Mouse (Mus musculus) inflammation-experienced regulatory T-cells (primary cell): ENCODE measurements around the gene Tfpt. TPM values are rescaled to one million over a fixed set of nuclear protein-coding genes. Genes with fewer than 3 reads are reported as not detected.

Source experiments
- polyA plus RNA-seq, 2 experiments: library from polyadenylated mRNA; unstranded; fragments of 100-300 nt; shearing (Covaris generic); gene quantifications; one replicate each; pipeline ENCODE4 v1.2.1; 2017

The Tfpt gene
- polyA plus RNA-seq: 10 to 100 TPM; 43.8 to 60.9 TPM

DNA sequence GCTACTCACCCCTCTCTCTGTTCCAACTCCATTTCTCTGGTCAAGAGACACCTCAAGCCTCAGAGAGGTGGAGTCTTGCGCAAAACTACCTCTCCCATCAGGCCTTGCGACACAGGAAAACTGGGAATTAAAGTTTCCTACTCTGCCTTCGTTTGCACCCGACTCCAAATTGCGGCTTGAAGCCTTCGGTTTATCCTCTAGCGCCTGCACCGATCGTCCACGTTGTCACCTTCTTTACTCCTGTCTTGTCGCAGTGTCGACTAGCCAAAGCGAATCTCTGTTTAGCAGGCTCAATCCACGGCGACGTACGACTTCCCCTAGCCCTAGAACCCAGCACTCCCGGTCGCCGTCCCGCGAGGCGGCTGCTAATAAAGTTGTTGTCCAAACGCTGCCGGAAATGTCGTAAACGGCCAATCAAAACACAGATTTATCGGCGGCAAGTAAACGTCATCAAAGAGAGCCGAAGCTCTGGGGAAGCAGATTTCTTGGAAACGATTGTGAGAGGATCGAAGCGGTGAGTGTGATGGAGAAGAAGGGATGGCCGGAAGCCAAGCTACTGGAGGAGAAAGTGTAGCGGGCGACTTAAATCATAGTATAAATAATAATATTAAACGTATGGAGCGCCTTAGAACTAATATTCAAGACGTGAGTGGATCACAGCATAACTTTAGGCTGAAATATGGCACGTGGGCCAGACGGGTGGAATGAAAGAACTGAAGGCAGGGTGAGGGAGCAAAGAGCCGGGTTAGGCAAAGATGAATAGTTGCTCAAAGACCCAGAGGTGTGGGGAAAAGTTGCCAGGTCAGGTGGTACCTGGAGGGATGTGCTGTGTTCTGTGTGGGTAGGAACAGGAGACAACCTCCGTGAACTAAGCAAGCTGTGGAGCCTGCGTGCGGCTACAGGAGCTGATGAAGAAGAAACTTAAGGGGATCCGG, at the start of gene Tfpt, which contains the start of gene Prpf31:
Tfpt (minus strand) TSS at position 387 of the 935 bp plus-strand sequence.
Prpf31 (plus strand) TSS at position 443 of the 935 bp plus-strand sequence.

GRCm38 (mm10) chr7:3677342-3677741, 47.6 kb upstream of the Tfpt start, which contains the start of gene Tmc4:
Gene Tmc4 (minus strand): TSS chr7:3677553.

DNA sequence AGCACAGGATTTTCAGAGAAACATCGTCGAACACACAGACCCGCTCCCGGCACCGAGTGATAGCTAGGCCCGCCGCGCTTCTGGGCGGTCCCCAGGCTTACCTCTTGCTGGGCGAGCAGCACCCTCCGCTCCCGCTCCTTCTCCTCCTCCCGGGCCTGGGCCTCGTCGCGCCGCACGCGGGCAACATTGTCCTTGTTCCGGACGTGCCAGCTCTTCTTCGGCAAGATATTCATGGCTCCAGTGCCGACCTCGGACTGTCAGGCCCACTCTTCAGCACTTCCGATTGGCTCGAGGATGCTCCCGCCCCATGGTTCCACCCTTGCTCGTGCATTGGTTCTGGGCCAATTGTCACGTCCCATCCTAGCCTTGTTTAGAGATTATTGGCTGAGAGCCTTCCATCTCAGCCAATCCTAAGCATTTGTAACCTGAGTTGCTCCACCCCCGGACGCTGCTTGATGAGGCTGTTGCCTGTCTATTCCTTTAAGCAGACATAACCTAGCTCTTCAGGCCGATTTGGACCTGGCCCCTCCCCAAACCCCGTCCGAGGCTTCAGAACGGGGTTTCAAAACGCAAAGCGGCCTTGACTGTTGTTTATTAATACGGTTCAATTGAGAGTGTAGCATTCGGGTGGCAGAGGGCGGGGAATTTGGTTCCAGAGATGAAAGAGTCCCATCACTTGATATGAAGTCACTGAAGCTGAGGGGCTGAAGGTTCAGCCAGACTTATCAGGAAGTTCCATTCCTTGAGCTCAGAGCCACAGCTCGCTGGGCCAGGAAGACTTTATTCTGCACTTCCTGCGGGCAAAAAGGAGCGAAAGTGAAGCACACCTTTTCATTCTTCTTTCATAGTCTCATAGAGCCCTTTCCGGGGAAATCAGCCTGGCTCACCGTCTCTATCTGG, 35.7 kb upstream of the Tfpt start, which contains the start of gene Leng1:
Leng1 (minus strand) TSS at position 626 of the 900 bp plus-strand sequence.

DNA sequence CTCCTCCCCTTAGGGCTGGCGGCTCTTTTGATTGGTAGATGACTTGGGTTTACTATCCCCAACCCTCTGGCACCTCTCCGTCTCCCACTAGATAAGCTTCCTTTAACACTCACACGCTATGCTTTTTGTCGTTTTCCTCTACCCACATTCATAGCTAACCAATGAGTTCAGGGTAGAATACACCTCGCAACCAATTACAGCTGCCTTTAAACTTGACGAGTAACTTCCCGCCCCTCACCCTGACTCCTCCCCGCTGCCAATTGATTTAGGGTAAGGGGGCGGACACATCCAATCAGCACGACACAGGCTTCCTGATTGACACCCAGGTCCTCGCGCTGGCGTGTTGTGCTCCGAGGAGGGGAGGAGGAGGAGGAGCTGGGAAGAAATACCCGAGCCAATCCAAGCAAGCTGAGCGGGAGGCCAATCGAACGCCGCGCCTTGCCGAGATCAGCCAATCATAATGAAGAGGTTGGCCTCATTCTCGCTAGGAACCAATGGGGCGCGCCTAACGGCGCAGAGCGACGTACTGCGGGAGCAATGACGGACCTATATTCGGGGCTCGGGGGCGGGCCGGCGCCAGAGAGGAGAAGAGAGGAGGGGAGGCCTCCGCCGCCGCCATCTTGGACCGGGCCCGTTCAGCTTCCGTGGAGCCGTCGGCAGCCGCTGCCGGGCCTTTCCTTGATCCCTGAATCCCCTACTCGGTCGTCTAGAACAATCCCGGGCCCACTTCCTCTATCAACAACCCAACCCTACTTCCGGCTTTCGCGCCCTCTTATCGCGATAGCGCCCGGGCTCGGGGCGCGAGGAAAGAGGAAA, 15.2 kb upstream of the Tfpt start, which contains the start of gene Cnot3:
Cnot3 (plus strand) TSS at position 597 of the 816 bp plus-strand sequence.

GRCm38 (mm10) chr7:3617242-3617995, 12.3 kb downstream of the Tfpt start, which contains the start of gene Ndufa3:
Gene Ndufa3 (plus strand): TSS chr7:3617373.

DNA sequence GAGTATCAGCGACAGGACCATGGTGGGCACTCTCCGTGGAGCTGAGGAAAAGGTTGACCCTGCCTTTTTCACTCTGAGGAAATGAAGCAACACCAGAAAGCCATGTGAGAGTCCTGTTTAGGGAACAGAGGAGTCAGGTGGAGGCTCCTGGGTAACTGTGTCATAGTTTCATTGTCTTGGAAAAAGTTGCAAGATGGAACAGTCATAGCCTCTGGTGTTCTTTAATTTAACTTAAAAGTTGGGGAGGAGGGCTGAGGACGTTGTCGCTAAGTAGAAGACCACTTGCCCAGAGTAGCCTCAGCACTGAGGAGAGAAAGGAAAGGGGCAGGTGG, 13.7 kb downstream of the Tfpt start, which contains the start of gene Oscar:
Oscar (minus strand) TSS at position 101 of the 332 bp plus-strand sequence.

Other genes starting within 250 kb of the Tfpt start
- under 1 TPM in 1 of 2 experiments, not detected in 1; 0.22 TPM for gene Cacng8, start 239.2 kb downstream of the Tfpt start, polyA plus RNA-seq
- under 1 TPM in 1 of 2 experiments, not detected in 1; 0.38 TPM for gene Cacng6, start 205.7 kb downstream of the Tfpt start, polyA plus RNA-seq
- 1 to 10 TPM in 1 of 2 experiments, under 1 TPM in 1; 0.13 to 1.5 TPM for gene Tarm1, start 127.3 kb downstream of the Tfpt start, polyA plus RNA-seq
- gene Oscar, start 13.8 kb downstream of the Tfpt start, polyA plus RNA-seq: under 1 TPM in 1 of 2 experiments, not detected in 1; 0.72 TPM
- gene Ndufa3, start 12.6 kb downstream of the Tfpt start, polyA plus RNA-seq: 100 to 1,000 TPM; 427 to 462 TPM
- 10 to 100 TPM; 76.7 to 83.1 TPM for gene Prpf31, start 56 bp upstream of the Tfpt start, polyA plus RNA-seq
- 100 to 1,000 TPM; 101 to 115 TPM for gene Cnot3, start 15.3 kb upstream of the Tfpt start, polyA plus RNA-seq
- 10 to 100 TPM; 19.8 to 38.5 TPM for gene Leng1, start 35.9 kb upstream of the Tfpt start, polyA plus RNA-seq
- gene Tmc4, start 47.6 kb upstream of the Tfpt start, polyA plus RNA-seq: 1 to 10 TPM; 5.4 to 5.6 TPM
- 10 to 100 TPM; 29.2 to 41.8 TPM for gene Tsen34, start 62.9 kb upstream of the Tfpt start, polyA plus RNA-seq
- gene Mboat7, start 63.6 kb upstream of the Tfpt start, polyA plus RNA-seq: 10 to 100 TPM; 66.0 to 73.7 TPM
- gene Rps9, start 74.1 kb upstream of the Tfpt start, polyA plus RNA-seq: 1,000 to 10,000 TPM; 1,569 to 1,712 TPM
- 1 to 10 TPM in 1 of 2 experiments, under 1 TPM in 1; 0.65 to 4.7 TPM for gene Pirb, start 90.5 kb upstream of the Tfpt start, polyA plus RNA-seq
- gene Gm15448, start 195.8 kb upstream of the Tfpt start, polyA plus RNA-seq: under 1 TPM; 0.22 to 0.98 TPM
- 1 to 10 TPM in 1 of 2 experiments, under 1 TPM in 1; 0.16 to 1.8 TPM for gene Pira2, start 215.1 kb upstream of the Tfpt start, polyA plus RNA-seq